Mouse (Mus musculus): ENCODE results near the gene Mipol1. TPM values are rescaled to one million over a fixed set of nuclear protein-coding genes. Genes with fewer than 3 reads are reported as not detected.

Gene Mipol1
- polyA plus RNA-seq, 1 experiment from 2014 or later = 6.7 TPM

DNA sequence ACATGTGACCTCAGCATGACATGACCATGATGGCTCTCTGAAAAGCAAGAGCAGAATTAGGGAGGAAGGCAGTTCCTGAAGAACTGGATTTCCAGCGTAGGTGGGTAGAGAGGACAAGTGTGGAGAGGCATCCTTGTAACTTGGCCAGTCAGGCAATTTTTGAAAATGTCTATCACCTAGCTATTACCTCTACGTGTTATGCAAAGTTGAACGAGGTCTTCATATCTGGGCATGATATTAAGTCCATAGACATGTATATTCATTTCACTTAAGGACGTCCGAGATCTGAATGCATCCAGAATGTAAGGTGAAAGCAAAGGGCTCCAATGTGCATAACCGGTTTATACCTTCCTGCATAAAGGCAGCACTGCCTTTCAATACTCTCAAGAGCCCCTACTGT is 310.9 kb downstream of the Mipol1 start:
- Histone ChIP-seq H3K4me1 (replicated peaks) (peaks cover 44% of the 10 kb centered on the region), H3K9me3 (no peaks in the 10 kb centered on the region), H3K36me3 (no peaks in the 10 kb centered on the region), H3K27me3 (ENCODE audit: insufficient read depth, poor library complexity, severe bottlenecking) (peaks cover 100% of the 10 kb centered on the region), H3K27ac (no peak overlapping the region), H3K4me3 (no peak overlapping the region)
- no peak for DNase-seq (ENCODE audit: low spot score)
- 7% methylated on average over 6 of the region's 6 CpGs for WGBS

- peak; percentile 65 for DNase-seq (ENCODE audit: low spot score)
- Histone ChIP-seq H3K4me1 (replicated peaks) (peaks cover 52% of the 10 kb centered on the region), H3K9me3 (no peaks in the 10 kb centered on the region), H3K27me3 (ENCODE audit: insufficient read depth, poor library complexity, severe bottlenecking) (peaks cover 100% of the 10 kb centered on the region), H3K27ac (no peak overlapping the region), H3K4me3 (peak overlapping the region; percentile 38), H3K36me3 (no peaks in the 10 kb centered on the region)
- 1% methylated on average over 46 of the region's 46 CpGs for WGBS
Measured at GRCm38 (mm10) chr12:57541931-57542745, 311.9 kb downstream of the Mipol1 start.

- no peaks in the 10 kb centered on the region for H3K36me3 ChIP-seq
- no peaks in the 10 kb centered on the region for H3K9me3 ChIP-seq
- DNase-seq (ENCODE audit: low spot score) = peak; percentile 64
- H3K27me3 ChIP-seq (ENCODE audit: insufficient read depth, poor library complexity, severe bottlenecking) = peaks cover 100% of the 10 kb centered on the region
- peaks cover 51% of the 10 kb centered on the region for H3K4me1 ChIP-seq (replicated peaks)
- H3K4me3 ChIP-seq = peak overlapping the region; percentile 38
- 0 out of 2 replicates have a peak overlapping the region, but pooled peaks have one; percentile 31 for H3K27ac ChIP-seq
- 2% methylated on average over 63 of the region's 63 CpGs for WGBS
Measured at GRCm38 (mm10) chr12:57542746-57543626, 312.8 kb downstream of the Mipol1 start.

DNA sequence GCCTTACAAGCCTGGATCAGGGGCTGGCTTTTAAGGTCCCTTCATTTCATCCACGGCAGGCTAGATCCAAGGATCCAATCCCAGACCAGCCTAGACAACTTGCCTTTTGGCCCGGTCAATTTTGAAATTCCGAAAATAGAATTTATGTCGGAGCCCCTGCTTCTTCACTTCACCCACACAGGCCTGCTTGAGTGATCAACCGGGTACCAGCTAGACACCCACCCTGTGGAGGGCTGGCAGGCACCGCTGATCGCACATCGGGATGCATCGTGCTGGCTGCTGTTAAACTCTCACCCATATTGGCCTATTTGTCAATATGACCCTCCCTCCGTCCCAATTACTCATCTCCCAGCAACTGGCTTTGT is 313.4 kb downstream of the Mipol1 start:
- Histone ChIP-seq H3K4me1 (replicated peaks) (peaks cover 50% of the 10 kb centered on the region), H3K9me3 (no peaks in the 10 kb centered on the region), H3K36me3 (no peaks in the 10 kb centered on the region), H3K4me3 (peak overlapping the region; percentile 38; the same call in 1 of the 2 replicates), H3K27ac (no peak overlapping the region), H3K27me3 (ENCODE audit: insufficient read depth, poor library complexity, severe bottlenecking) (peaks cover 100% of the 10 kb centered on the region)
- no peak for DNase-seq (ENCODE audit: low spot score)
- WGBS = 4% methylated on average over 10 of the region's 10 CpGs

DNA sequence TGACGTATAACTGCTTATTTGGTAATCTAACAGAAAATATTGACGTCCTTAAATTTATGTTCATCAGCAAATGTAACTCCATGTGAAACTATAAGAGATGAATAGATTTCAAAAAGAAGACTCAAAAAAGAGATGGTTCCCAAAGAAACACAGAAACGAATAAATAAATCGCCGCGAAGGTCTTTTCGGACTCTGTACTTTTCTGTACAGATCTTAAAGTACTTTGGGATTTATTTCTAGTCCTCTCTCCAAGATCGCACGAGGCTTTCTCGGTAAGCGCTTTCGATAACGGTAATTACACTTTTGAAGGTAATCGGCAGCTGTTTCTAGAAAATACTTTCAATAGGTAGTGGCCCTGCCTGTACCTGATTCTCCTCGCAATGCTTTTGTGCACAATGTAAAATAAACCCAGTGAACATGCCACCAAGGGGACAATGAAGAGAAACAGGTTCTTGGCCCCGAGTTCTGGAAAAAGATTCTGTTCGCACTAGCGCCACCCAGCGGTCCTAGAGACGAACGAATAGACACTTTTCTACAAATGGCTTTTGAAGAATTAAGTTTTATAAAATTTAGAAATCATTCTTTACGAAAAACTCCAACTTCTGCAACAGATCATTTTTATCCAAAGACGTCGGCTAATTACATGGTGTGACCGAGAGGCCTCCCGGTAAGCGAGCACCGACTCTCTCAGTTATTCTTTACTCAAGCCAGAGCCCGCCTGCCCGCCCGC is 314.6 kb downstream of the Mipol1 start:
- peaks cover 100% of the 10 kb centered on the region for H3K27me3 ChIP-seq (ENCODE audit: insufficient read depth, poor library complexity, severe bottlenecking)
- peak overlapping the region; percentile 58 for H3K4me3 ChIP-seq
- peak overlapping the region; percentile 62; the same call in 1 of the 2 replicates for H3K27ac ChIP-seq
- peaks cover 51% of the 10 kb centered on the region for H3K4me1 ChIP-seq (replicated peaks)
- no peaks in the 10 kb centered on the region for H3K9me3 ChIP-seq
- DNase-seq (ENCODE audit: low spot score) = peak; percentile 81
- WGBS = 1% methylated on average over 31 of the region's 31 CpGs
- no peaks in the 10 kb centered on the region for H3K36me3 ChIP-seq

DNA sequence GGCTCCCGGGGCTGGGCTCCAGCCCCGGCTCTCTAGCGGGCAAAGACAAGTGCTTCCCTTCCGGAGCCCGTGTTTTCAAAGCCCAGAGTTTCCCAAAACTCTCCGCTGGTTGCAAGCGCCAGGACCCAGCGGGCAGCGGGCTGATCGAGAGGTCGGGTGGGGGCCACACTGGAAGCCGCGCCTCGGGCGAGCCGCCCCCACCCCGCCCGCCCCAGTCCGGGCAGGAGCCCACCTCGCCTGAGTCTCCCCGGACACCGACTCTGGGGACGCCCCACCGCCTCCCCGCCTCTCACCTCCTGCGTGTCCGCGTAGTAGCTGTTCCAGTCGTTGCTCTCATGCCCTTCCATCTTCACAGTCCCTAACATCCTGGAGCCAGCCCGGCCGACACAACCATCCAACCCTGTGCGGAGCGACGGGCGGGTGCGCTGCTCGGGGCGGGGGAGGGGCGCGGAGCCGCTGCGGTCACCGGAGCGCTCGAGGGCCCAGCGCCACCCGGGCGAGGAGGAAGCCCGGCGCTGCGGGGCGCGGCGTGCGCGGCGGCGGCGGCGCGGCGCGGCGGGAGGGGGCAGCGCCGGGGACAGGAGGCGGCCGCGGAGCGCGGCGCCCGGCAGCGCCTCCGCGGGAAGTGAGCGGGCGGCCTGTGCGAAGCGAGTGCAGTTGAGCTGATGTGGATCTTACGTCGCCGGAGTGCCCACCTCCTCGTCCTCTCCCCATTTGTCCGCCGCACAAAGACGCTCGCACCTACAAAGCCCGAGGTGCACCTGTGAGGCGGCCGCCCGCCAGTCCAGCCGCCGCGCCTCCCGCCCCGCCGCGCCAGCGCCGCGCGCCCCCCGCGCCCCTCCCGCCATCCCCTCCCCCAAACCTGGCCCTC is 315.4 kb downstream of the Mipol1 start:
- no peaks in the 10 kb centered on the region for H3K36me3 ChIP-seq
- peak overlapping the region; percentile 62; the same call in 1 of the 2 replicates for H3K27ac ChIP-seq
- H3K4me1 ChIP-seq (replicated peaks) = peaks cover 59% of the 10 kb centered on the region
- peaks cover 100% of the 10 kb centered on the region for H3K27me3 ChIP-seq (ENCODE audit: insufficient read depth, poor library complexity, severe bottlenecking)
- DNase-seq (ENCODE audit: low spot score) = peak; percentile 69
- WGBS = under 1% methylated on average over 106 of the region's 106 CpGs
- H3K9me3 ChIP-seq = no peaks in the 10 kb centered on the region
- H3K4me3 ChIP-seq = peak overlapping the region; percentile 58

Other genes starting within 250 kb of the Mipol1 start
- 1.3 and 3.3 TPM in 2 replicates for gene Slc25a21, start 33.0 kb upstream of the Mipol1 start, polyA plus RNA-seq (2016; fragmentation: Nextera tagmentation; extraction: Ambion mirVana)
- 54.8 and 75.7 TPM in 2 replicates for gene Prps1l3, start within 50 bp of the Mipol1 start, polyA plus RNA-seq (2016; fragmentation: Nextera tagmentation; extraction: Ambion mirVana)